Mouse (Mus musculus) embryonic facial prominence, embryonic 14.5 days (tissue): ENCODE data around the gene Adipoq. TPM values are rescaled to one million over a fixed set of nuclear protein-coding genes. Genes with fewer than 3 reads are reported as not detected.

Experiments used
- ATAC-seq: fragments of 200-750 bp; cut with Nextera tagmentation; 2 replicates; pipeline ENCODE4 v1.8.0; 2017; ENCODE audit warnings: low read depth, moderate number of reproducible peaks, moderate TSS enrichment
- DNase-seq: peaks from one replicate; pipeline ENCODE4 v3.0.0-alpha.2; 2015; ENCODE audit warnings: low spot score
- H3K27ac ChIP-seq: fragments of 300-500 bp; sonication (generic); replicated peaks from 2 replicates; pipeline ENCODE4 v1.5.1; 2014; ENCODE audit warnings: low read depth, mild to moderate bottlenecking, low read length, moderate library complexity
- H3K27me3 ChIP-seq: fragments of 300-500 bp; sonication (generic); replicated peaks from 2 replicates; pipeline ENCODE4 v1.6.1; 2014; ENCODE audit warnings: low read length; ENCODE audit not compliant: control insufficient read depth, insufficient read depth
- H3K36me3 ChIP-seq: fragments of 300-500 bp; sonication (generic); 2 replicates; pipeline ENCODE4 v1.6.1; 2014; ENCODE audit warnings: low read length, mixed read lengths; ENCODE audit not compliant: control insufficient read depth, insufficient read depth
- H3K4me1 ChIP-seq: fragments of 300-500 bp; sonication (generic); 2 replicates; pipeline ENCODE4 v1.6.1; 2014; ENCODE audit warnings: antibody characterized with exemption, low read length; ENCODE audit not compliant: control insufficient read depth, insufficient read depth
- H3K4me2 ChIP-seq: fragments of 300-500 bp; sonication (generic); 2 replicates; pipeline ENCODE4 v1.6.1; 2014; ENCODE audit warnings: low read depth, mild to moderate bottlenecking, low read length, moderate library complexity, mixed read lengths
- H3K4me3 ChIP-seq: fragments of 300-500 bp; sonication (generic); 2 replicates; pipeline ENCODE4 v1.5.1; 2014; ENCODE audit warnings: low read depth, mild to moderate bottlenecking, low read length
- H3K9ac ChIP-seq: fragments of 300-500 bp; sonication (generic); 2 replicates; pipeline ENCODE4 v1.6.1; 2014; ENCODE audit warnings: low read depth, mild to moderate bottlenecking, low read length, moderate library complexity, mixed read lengths
- H3K9me3 ChIP-seq: fragments of 300-500 bp; sonication (generic); 2 replicates; pipeline ENCODE4 v1.6.1; 2016; ENCODE audit warnings: low read length; ENCODE audit not compliant: control insufficient read depth
- WGBS: fragments of 180-500 bp; shearing (Covaris S2); extraction: QIAGEN DNeasy Blood & Tissue Kit; methylation state at CpG from one replicate; pipeline ENCODE4 v1.1.7; 2014; 5-methylcytosine and 5-hydroxymethylcytosine counted together
- polyA plus RNA-seq: library from polyadenylated mRNA; unstranded; fragments of >200 nt; fragmentation: Nextera tagmentation; extraction: Ambion mirVana; gene quantifications from 2 replicates; pipeline ENCODE4 v1.2.1, GENCODE M21; 2014

Adipoq gene
- polyA plus RNA-seq, 1 experiment from 2014 or later: 18.4 TPM

- WGBS: 64% methylated on average over 2 of the region's 2 CpGs
- no peak overlapping the region for H3K4me3 ChIP-seq
- no peaks in the 10 kb centered on the region for H3K36me3 ChIP-seq
- no peak overlapping the region for H3K27ac ChIP-seq
- DNase-seq (no peak), ATAC-seq (no peak)
- no peaks in the 10 kb centered on the region for H3K9me3 ChIP-seq
- H3K4me1 ChIP-seq: no peaks in the 10 kb centered on the region
- H3K27me3 ChIP-seq: no peaks in the 10 kb centered on the region
- no peak overlapping the region for H3K9ac ChIP-seq
- no peak overlapping the region for H3K4me2 ChIP-seq
Observed at GRCm38 (mm10) chr16:23159749-23160148, 13.4 kb downstream of the Adipoq start.

GRCm38 (mm10) chr16:23162116-23162515 lies 15.8 kb downstream of the Adipoq start:
- no peak overlapping the region for H3K4me2 ChIP-seq
- no peak for ATAC-seq
- WGBS: 63% methylated on average over 3 of the region's 3 CpGs

GRCm38 (mm10) chr16:23164443-23164842 lies 18.1 kb downstream of the Adipoq start:
- no peaks in the 10 kb centered on the region for H3K36me3 ChIP-seq
- no peak for ATAC-seq
- H3K4me2 ChIP-seq: no peak overlapping the region
- H3K27ac ChIP-seq: no peak overlapping the region
- 65% methylated on average over 6 of the region's 6 CpGs for WGBS
- DNase-seq: no peak
- no peak overlapping the region for H3K4me3 ChIP-seq
- no peaks in the 10 kb centered on the region for H3K4me1 ChIP-seq
- no peaks in the 10 kb centered on the region for H3K9me3 ChIP-seq
- no peaks in the 10 kb centered on the region for H3K27me3 ChIP-seq
- no peak overlapping the region for H3K9ac ChIP-seq

More at GRCm38 (mm10) chr16:23162116-23162515, 15.8 kb downstream of the Adipoq start:
- Histone ChIP-seq H3K4me1 (no peaks in the 10 kb centered on the region), H3K9ac (no peak overlapping the region), H3K9me3 (no peaks in the 10 kb centered on the region), H3K4me3 (no peak overlapping the region), H3K27ac (no peak overlapping the region), H3K36me3 (no peaks in the 10 kb centered on the region), H3K27me3 (no peaks in the 10 kb centered on the region)
- DNase-seq: no peak

- DNase-seq (no peak), ATAC-seq (no peak)
- Histone ChIP-seq H3K9ac (no peak overlapping the region), H3K27me3 (no peaks in the 10 kb centered on the region), H3K27ac (no peak overlapping the region), H3K4me3 (no peak overlapping the region), H3K36me3 (no peaks in the 10 kb centered on the region), H3K4me1 (no peaks in the 10 kb centered on the region), H3K4me2 (no peak overlapping the region), H3K9me3 (no peaks in the 10 kb centered on the region)
- WGBS: 67% methylated on average over 9 of the region's 9 CpGs
Observed at GRCm38 (mm10) chr16:23165441-23165840, 19.1 kb downstream of the Adipoq start.

GRCm38 (mm10) chr16:23166646-23167045 lies 20.3 kb downstream of the Adipoq start:
- ATAC-seq (no peak), DNase-seq (no peak)
- 98% methylated on average over 1 of the region's 1 CpGs for WGBS
- no peak overlapping the region for H3K4me2 ChIP-seq
- no peaks in the 10 kb centered on the region for H3K9me3 ChIP-seq
- H3K9ac ChIP-seq: no peak overlapping the region
- H3K27me3 ChIP-seq: no peaks in the 10 kb centered on the region
- H3K36me3 ChIP-seq: no peaks in the 10 kb centered on the region
- H3K4me1 ChIP-seq: no peaks in the 10 kb centered on the region
- no peak overlapping the region for H3K4me3 ChIP-seq
- H3K27ac ChIP-seq: no peak overlapping the region

GRCm38 (mm10) chr16:23167079-23167478 lies 20.7 kb downstream of the Adipoq start:
- ATAC-seq (no peak), DNase-seq (no peak)
- no peaks in the 10 kb centered on the region for H3K4me1 ChIP-seq
- no peak overlapping the region for H3K4me2 ChIP-seq
- no peak overlapping the region for H3K27ac ChIP-seq
- no peak overlapping the region for H3K4me3 ChIP-seq
- no peak overlapping the region for H3K9ac ChIP-seq
- H3K36me3 ChIP-seq: no peaks in the 10 kb centered on the region
- 55% methylated on average over 5 of the region's 5 CpGs for WGBS
- no peaks in the 10 kb centered on the region for H3K27me3 ChIP-seq
- no peaks in the 10 kb centered on the region for H3K9me3 ChIP-seq

- ATAC-seq: no peak
Observed at GRCm38 (mm10) chr16:23170813-23171212, 24.5 kb downstream of the Adipoq start.

GRCm38 (mm10) chr16:23173904-23174303 lies 27.6 kb downstream of the Adipoq start:
- Histone ChIP-seq H3K9me3 (no peaks in the 10 kb centered on the region), H3K4me3 (no peak overlapping the region), H3K27ac (no peak overlapping the region), H3K36me3 (no peaks in the 10 kb centered on the region), H3K4me2 (no peak overlapping the region), H3K9ac (no peak overlapping the region), H3K4me1 (no peaks in the 10 kb centered on the region), H3K27me3 (no peaks in the 10 kb centered on the region)
- DNase-seq: no peak
- ATAC-seq: no peak
- 94% methylated on average over 5 of the region's 5 CpGs for WGBS

More at GRCm38 (mm10) chr16:23170813-23171212, 24.5 kb downstream of the Adipoq start:
- no peaks in the 10 kb centered on the region for H3K27me3 ChIP-seq
- no peak overlapping the region for H3K4me2 ChIP-seq
- 88% methylated on average over 3 of the region's 3 CpGs for WGBS
- no peak overlapping the region for H3K4me3 ChIP-seq
- DNase-seq: no peak
- H3K4me1 ChIP-seq: no peaks in the 10 kb centered on the region
- H3K9ac ChIP-seq: no peak overlapping the region
- no peaks in the 10 kb centered on the region for H3K9me3 ChIP-seq
- H3K36me3 ChIP-seq: no peaks in the 10 kb centered on the region
- no peak overlapping the region for H3K27ac ChIP-seq

- Histone ChIP-seq H3K4me2 (no peak overlapping the region), H3K9ac (no peak overlapping the region), H3K4me1 (no peaks in the 10 kb centered on the region), H3K27me3 (no peaks in the 10 kb centered on the region), H3K4me3 (no peak overlapping the region), H3K9me3 (no peaks in the 10 kb centered on the region), H3K27ac (no peak overlapping the region), H3K36me3 (no peaks in the 10 kb centered on the region)
- no peak for ATAC-seq
- no peak for DNase-seq
- 89% methylated on average over 5 of the region's 5 CpGs for WGBS
Observed at GRCm38 (mm10) chr16:23174855-23175254, 28.5 kb downstream of the Adipoq start.
